Mouse (Mus musculus) G1E-ER4 (cell line): Measurements from ENCODE around the gene Gata5. TPM values are rescaled to one million over a fixed set of nuclear protein-coding genes. Genes with fewer than 3 reads are reported as not detected.

Experiments used
- GATA1 ChIP-seq: IDR thresholded peaks from one replicate; pipeline ENCODE4 v1.8.0; 2012; ENCODE audit warnings: low read length, inconsistent platforms
- polyA plus RNA-seq: library from polyadenylated mRNA; stranded (reverse); fragments of >175 nt; gene quantifications from 2 replicates; pipeline ENCODE4 v1.2.3, GENCODE M21; 2012

Gene Gata5
- not detected in 2 replicates for polyA plus RNA-seq

GRCm38 (mm10) chr2:180334551-180334986 lies at the start of gene Gata5:
Gata5 (minus strand) TSS chr2:180334699.
- no peak for TF ChIP-seq GATA1

GRCm38 (mm10) chr2:180376730-180377129 lies 42.2 kb upstream of the Gata5 start:
- no peak for TF ChIP-seq GATA1

DNA sequence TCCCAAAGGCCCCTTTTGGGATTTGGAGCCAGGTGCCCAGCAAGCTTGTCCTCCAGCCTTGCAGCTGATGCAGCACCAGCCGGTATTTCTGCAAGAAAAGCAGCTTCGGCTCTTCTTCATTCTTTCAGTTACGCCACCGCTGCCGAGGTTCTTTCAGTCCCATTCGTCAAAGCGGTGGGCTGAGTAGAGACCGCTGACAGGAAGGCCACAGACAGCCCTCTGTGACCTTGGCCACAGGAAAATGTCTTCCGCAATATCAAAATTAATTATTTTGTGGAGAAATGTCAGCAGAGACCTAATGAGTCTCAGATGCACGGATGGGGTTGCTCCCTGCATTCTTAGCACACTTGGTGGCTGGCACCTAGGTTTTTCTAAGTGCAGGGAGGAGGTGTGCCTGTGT lies 38.8 kb upstream of the Gata5 start:
- TF ChIP-seq GATA1 = no peak

- no peak for TF ChIP-seq GATA1
These were observed 33.9 kb upstream of the Gata5 start for GRCm38 (mm10) chr2:180368359-180368758.

DNA sequence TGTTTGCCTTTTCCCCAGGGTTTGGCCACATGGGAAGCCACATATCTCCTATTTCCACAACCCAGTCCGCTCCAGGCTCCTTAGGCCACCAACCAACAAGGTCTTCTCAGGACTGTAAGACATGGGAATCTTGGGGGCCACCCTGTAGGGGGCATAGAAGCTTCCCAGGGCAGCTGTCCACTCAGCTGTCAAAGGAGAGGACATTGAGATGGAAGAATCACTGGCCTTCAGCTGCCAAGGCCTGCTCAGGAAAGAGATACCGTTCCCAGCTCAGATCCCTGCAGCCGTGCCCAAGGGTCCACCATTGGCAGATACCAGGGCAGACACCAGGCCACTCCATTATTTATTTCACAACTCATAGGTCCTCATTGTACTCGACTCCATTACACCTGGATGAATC lies 32.9 kb upstream of the Gata5 start:
- TF ChIP-seq GATA1 = no peak

DNA sequence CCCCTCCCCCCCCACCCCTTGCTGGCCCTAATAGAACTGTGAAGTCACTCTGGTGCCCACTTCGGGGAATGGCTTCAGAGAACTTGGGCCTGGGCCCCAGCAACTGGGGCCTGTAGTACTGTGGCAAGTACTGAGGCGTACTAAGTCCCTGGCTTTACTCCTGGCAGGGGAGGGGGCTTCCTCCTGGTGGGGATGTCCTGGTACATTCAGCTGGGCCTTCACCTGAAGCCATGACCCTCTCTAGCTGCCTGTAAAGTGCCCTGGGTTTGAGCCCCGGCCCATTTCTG lies 28.9 kb upstream of the Gata5 start:
- TF ChIP-seq GATA1 = no peak

DNA sequence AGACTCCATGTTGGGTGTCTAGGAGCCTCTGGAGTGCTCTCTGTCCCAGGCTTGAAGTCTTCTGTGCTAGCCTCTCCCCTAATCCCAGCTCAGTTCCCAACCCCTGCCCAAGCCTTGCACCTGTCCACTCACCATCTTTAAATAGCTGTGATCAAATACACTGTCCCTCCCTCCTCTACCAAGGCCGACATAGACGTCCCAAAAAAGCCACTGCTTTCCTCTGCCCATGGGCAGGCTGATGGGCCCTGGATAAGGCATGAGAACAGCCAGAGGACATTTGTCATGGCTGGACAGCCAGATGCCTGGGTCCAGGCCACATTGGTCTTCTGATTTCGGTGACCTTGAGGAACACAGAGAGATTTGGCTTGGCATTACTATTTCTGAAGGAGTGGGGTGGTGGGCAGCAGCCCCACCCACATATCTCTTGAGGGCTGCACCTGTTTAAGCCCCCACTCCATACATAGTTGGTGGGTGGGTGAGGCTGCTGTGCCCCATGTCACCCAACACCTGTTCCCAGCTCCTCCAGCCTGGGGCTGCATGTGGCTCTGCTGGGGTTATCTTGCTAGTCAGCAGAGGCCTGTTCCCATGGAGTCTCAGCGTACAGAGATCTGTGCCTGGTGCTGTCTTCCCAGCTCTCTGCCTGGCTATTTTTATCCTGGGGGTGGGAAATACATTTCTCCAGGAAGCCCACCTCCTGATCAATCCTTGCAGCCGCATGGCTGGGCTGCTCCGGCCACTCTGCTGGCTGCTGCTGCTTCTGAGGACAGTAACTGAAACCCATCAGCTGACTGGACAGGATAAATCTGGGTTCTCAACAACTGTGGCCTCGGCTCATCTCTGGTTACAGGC lies 28.3 kb upstream of the Gata5 start:
- TF ChIP-seq GATA1 = no peak

DNA sequence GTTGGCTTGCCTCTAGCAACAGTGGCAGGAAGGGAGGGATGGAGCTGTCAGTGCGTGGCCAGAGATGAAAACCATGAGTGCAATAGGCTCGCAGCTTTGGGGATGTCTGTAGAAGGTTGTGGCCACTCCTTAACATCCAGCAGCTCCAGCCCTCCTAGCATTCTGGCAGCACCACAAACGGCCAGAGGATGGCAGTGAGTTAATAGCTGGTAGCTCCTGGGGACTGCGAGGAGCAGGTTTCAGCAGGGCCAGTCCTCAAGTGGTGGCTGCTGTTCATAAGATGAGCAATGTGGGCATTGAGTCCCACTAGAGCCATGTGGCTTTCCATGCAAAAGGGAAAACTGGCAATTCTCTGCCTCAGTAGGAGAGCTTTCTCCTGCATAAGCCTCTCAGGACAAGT lies 24.6 kb upstream of the Gata5 start:
- TF ChIP-seq GATA1 = no peak

GRCm38 (mm10) chr2:180353338-180353737 lies 18.8 kb upstream of the Gata5 start:
- no peak for TF ChIP-seq GATA1

GRCm38 (mm10) chr2:180350700-180351099 lies 16.2 kb upstream of the Gata5 start:
- TF ChIP-seq GATA1 = no peak

DNA sequence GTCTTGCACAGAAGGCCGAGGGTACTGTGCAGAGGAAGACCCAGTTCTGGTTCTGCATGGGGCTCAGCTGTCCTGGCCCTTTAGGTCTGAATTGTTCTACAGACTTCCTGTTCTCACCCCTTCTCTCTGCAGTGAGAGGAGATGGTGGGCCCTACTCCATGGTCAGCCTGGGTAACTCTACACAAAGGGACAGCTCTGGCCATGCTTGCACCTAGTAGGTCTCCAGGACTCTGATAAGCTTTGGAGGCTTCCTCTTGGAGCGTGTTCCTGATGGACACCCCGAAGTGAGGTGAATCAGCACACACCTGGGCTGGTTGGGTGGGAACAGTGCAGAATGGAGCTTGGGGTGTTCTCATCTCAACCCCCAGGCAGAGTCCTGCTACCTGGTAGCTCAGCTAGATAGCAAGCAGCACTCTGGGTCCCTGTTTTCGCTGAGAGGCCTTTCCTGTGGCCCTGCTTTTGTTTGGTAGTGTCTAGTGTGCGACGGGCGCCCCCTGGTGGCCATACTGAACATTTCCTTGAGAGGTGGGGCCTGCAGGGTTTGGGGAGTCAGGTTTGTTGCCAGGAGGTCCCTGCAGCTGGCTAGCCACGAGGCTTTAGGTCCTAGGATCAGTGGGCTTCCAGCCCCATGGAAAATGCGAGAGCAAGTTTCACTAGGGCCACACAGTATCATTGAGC lies 12.5 kb upstream of the Gata5 start:
- TF ChIP-seq GATA1 = no peak

DNA sequence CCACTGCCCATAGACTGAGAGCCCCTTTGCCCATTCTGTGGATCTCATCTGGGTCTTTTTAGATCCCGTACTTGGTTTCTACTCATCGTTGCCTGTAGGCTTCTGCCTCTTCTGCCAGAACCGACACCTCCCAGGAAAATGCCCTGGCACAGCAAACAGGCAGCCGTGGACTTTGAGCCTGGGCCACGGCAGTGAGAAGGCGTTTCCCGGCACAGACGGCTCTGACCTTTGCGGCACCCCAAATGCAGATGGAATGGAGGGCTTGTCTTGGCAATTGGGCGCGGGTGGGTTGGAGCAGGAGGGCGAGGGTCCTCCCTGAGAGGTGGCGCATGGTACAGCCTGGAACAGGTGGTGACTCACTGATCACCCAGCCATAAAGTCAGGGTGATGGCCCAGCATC lies 8.6 kb upstream of the Gata5 start:
- TF ChIP-seq GATA1 = no peak

DNA sequence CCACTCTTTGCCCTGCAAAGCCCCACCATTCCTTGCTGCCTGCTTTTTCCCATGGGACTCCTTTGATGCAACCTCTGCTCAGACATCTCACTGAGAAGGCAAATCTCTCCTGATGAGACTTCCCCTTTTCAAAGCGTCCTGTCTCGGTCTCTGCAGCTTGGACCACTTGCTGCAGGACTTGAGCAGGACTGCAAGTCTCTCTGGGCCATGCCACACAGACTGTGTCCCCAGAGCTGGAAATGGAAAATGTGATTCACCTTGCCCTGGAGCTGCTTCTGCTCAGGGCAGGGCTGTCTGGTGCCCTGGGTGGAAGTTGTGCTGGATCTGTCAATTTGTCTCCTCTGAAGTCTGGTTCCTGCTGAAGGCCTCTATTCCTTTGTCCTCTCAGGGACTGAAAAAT lies 7.7 kb upstream of the Gata5 start:
- TF ChIP-seq GATA1 = no peak

- TF ChIP-seq GATA1 = no peak
These were observed 6.7 kb upstream of the Gata5 start for GRCm38 (mm10) chr2:180341229-180341628.

DNA sequence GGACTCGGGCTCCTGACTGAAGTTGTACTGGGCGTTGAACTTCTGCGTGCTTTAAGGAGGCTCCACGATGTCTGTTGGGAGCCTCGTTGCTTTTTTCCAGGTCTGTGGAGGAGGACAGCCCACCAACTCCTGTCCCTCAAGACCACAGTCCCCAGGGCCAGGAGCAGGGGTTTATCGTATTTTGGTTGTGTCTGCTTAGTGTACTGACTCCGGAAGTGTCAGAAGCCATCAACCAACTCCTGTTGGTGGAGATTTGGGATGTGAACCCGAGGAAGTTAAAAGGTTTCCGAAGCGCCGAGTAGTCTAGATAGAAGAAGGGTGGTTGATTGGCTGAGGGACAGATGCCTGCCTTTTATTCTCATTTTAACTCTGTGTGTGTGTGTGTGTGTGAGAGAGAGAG lies 5.4 kb upstream of the Gata5 start:
- TF ChIP-seq GATA1 = no peak

- no peak for TF ChIP-seq GATA1
These were observed 535 bp downstream of the Gata5 start for GRCm38 (mm10) chr2:180333778-180334550.
